Mouse (Mus musculus): ENCODE results near the gene Ezh1. TPM values are rescaled to one million over a fixed set of nuclear protein-coding genes. Genes with fewer than 3 reads are reported as not detected.

The Ezh1 gene
- polyA plus RNA-seq, 1 experiment: 0.74 TPM

DNA sequence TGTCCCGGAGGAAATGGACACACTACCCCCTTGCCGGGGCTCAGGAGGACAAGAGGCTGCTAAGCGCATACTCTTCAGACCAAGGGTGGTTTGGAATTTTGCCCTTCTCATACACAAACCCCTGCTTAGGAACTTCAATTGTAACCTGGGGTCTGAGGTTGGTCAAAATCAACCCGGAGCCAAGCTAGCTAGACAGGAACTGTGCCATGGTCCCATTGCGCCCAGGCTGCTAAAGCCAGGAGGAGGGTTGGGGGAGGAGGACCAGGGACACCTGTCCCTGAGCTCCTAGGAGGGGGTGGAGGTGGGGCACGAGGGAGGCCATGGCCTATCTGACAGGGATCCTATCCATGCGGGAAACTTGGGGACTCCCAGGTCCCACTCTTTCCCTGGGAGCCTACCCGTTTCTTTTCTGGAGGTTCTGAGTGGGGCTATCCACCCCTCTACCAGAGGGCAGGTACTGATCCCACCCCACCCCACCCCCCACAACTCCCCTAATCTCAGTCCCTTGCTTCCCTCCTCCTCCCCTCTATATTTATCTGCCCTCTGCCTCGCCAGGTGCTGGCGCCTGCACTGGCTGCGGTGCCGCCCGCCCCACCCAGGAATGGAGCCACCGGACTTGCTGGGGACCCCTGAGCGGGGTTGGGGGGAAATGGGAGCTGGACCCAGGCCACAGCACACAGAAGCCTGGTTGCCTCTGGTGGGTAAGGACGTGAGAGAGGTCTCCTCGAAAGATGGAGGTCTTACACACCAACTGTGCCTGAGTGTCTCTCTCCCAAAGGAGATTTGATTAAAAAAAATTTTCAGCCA lies 56.8 kb downstream of the Ezh1 start:
- peaks cover 5% of the 10 kb centered on the region; the same call in 1 of the 2 replicates for H3K36me3 ChIP-seq (ENCODE audit: control insufficient read depth)
- TF ChIP-seq TAL1 (IDR thresholded peaks at IDR 0.05; ENCODE audit: low read length): no peak
- TF ChIP-seq GATA1 (IDR thresholded peaks at IDR 0.05; ENCODE audit: low read length): no peak
- no peak overlapping the region for H3K4me3 ChIP-seq (replicated peaks)
- H3K27me3 ChIP-seq (ENCODE audit: control insufficient read depth): peaks cover 100% of the 10 kb centered on the region
- peaks cover 16% of the 10 kb centered on the region; the same call in 1 of the 2 replicates for H3K9me3 ChIP-seq (ENCODE audit: control insufficient read depth, low read length)
- H3K4me1 ChIP-seq (ENCODE audit: control insufficient read depth): peaks cover 40% of the 10 kb centered on the region

DNA sequence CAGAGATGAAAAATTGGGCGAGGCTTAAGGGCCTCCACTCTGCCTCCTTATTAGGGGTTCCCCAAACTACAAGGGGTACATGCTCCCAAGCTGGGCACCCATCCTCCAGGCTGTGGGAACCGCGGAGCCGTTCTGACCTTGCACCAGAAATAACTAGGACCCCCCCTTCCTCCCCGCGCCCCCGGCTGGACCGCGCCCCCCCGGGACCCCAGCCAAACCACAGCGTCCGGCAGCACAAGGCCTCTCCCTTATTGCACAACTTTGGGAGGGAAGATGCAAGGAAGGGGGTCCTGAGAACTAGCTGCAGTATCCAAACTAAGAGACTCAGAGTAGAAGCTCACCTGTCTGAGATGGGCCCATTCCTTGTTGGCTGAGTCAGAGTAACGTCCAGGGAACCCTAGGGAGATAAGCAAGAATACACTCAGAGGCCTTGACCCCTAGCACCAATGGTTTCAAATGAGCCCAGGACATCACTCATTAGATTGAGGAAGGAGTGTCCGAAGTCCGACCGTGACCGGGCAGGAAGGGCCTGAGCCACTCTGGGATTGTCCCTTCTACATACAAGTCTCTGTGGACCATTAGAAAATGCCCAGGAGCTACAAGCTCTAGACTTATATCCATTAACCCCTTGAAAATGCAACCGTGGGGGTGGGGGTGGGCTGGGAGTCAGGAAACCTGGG lies 57.8 kb downstream of the Ezh1 start:
- Histone ChIP-seq H3K9me3 (ENCODE audit: control insufficient read depth, low read length) (peaks cover 10% of the 10 kb centered on the region; the same call in 1 of the 2 replicates), H3K36me3 (ENCODE audit: control insufficient read depth) (peaks cover 5% of the 10 kb centered on the region; the same call in 1 of the 2 replicates), H3K4me1 (ENCODE audit: control insufficient read depth) (peaks cover 37% of the 10 kb centered on the region), H3K4me3 (replicated peaks) (no peak overlapping the region), H3K27me3 (ENCODE audit: control insufficient read depth) (peaks cover 100% of the 10 kb centered on the region)
- TF ChIP-seq TAL1 (IDR thresholded peaks at IDR 0.05; ENCODE audit: low read length) (no peak), GATA1 (IDR thresholded peaks at IDR 0.05; ENCODE audit: low read length) (no peak)

DNA sequence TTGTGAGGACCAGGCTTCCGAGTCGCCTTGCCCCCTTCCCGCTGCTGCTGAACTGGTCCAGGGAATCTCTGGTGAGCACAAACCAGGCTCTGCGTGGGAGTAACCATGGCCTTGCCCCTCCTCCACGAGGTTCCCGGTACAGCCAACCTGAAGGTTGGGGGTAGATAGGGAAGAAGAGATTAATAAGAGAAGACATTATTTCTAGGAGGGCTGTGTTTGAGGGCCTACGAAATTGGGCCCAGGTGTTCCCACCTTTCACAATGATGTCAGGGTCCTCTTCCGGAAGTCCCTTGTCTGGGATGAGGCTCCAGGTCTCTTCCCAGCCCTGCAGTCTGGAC lies 58.3 kb downstream of the Ezh1 start:
- TF ChIP-seq GATA1 (IDR thresholded peaks at IDR 0.05; ENCODE audit: low read length) (no peak), TAL1 (IDR thresholded peaks at IDR 0.05; ENCODE audit: low read length) (no peak)
- Histone ChIP-seq H3K9me3 (ENCODE audit: control insufficient read depth, low read length) (peaks cover 11% of the 10 kb centered on the region; the same call in 1 of the 2 replicates), H3K36me3 (ENCODE audit: control insufficient read depth) (peaks cover 5% of the 10 kb centered on the region; the same call in 1 of the 2 replicates), H3K27me3 (ENCODE audit: control insufficient read depth) (peaks cover 100% of the 10 kb centered on the region), H3K4me1 (ENCODE audit: control insufficient read depth) (peaks cover 33% of the 10 kb centered on the region), H3K4me3 (replicated peaks) (no peak overlapping the region)

DNA sequence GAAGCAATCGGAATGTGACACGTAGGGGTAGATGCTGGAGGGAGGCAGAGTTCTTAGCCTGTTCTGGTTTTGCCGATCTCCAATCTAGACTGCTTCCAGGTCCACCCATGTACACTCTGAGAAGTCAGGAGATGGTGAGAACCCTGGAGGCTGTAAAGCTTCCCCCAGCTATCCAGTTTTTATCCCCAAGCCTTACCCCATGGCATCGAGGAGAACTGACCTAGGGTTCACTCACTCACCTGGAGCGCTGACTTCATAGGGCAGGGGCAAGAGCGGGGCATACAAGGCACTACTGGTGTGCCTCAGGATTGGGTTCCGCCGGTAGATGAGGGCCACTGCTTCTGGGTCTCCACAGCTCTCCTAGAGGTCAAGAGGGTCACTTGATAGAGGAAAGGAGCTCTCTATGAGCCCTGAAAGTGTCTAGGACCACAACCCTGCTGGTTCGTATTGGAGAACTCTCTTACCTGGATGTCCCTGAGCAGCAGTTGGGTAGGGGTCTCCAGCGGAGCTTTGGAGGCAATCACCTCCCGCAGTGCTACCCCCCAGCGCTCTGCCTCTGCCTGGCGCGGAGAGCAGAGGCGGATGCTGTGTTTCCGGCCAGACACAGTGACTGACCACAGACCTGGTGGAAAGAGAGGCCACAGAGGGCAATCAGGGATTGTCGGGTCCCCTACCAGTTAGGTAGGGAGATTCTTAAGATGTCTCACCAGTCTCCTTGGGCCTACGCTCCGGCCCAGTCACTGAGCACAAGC lies 58.9 kb downstream of the Ezh1 start:
- Histone ChIP-seq H3K4me3 (replicated peaks) (no peak overlapping the region), H3K27me3 (ENCODE audit: control insufficient read depth) (peaks cover 100% of the 10 kb centered on the region), H3K9me3 (ENCODE audit: control insufficient read depth, low read length) (peaks cover 9% of the 10 kb centered on the region; the same call in 1 of the 2 replicates), H3K4me1 (ENCODE audit: control insufficient read depth) (peaks cover 33% of the 10 kb centered on the region), H3K36me3 (ENCODE audit: control insufficient read depth) (peaks cover 5% of the 10 kb centered on the region; the same call in 1 of the 2 replicates)
- TF ChIP-seq GATA1 (IDR thresholded peaks at IDR 0.05; ENCODE audit: low read length) (no peak), TAL1 (IDR thresholded peaks at IDR 0.05; ENCODE audit: low read length) (no peak)

DNA sequence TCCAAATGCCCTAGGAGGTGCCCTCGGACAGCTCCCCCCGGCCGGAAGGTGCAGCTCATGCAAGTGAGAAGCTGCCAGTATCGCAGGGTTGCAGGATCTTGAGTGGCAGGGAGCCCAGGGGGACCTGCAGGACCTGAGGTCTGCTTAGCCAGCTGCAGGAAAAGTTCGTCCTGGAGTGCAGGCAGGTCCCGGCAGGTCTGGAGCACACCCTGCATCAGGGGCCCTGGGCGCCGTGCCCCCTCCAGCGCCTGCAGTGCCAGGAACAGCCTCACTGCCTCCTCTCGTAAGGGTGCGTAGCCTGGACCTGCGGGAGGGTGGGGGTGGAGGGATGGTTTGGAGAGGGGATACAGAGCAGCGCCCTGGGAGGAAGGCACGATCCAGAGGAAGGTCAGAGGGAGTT lies 59.9 kb downstream of the Ezh1 start:
- TF ChIP-seq GATA1 (IDR thresholded peaks at IDR 0.05; ENCODE audit: low read length): no peak
- TF ChIP-seq TAL1 (IDR thresholded peaks at IDR 0.05; ENCODE audit: low read length): no peak
- Histone ChIP-seq H3K9me3 (ENCODE audit: control insufficient read depth, low read length) (peaks cover 5% of the 10 kb centered on the region; the same call in 1 of the 2 replicates), H3K36me3 (ENCODE audit: control insufficient read depth) (peaks cover 5% of the 10 kb centered on the region; the same call in 1 of the 2 replicates), H3K27me3 (ENCODE audit: control insufficient read depth) (peaks cover 100% of the 10 kb centered on the region), H3K4me3 (replicated peaks) (no peak overlapping the region), H3K4me1 (ENCODE audit: control insufficient read depth) (peaks cover 24% of the 10 kb centered on the region)

DNA sequence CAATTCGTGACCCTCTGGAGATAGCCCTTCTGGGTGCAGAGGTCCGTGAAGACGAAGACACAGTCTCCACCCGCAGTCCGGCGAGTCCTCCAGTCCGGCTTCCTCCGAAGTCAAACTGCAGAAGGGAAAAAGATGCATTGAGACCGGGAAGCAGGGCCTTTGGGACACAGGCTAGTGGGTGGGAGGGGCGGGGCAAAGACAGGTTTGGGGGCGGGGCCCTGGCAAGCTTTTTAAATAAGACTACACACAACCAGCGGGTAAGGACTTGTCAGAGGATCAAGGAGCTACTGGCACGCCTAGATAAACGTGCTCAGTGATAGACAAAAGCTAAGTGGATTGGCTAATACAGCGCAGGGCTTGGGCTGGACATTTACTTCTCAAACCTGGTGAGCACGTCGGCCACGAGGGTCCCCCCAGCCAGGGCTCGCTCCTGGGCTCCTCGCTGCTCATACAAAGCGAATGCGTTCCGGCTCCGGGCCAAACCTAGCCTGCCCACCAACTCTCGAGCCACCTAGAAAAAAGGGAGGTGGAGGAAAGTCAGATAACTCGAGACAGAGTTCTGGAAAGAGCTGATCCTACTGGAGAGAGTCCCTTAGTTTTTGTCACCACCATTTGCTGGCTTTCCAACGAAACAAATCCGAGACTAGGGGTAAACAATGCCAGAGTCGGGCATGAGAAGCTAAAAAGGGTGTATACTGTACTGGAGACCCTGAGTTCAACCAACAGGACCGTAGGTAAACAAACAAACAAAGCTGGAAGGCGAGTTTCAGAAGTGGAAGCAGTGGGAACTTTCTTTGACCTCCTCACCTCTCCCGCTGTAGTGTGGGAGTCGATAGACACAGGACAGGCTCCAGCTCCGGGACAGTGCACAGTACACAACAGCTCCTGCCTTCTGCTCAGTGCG lies 61.3 kb downstream of the Ezh1 start:
- H3K4me3 ChIP-seq (replicated peaks): no peak overlapping the region
- H3K27me3 ChIP-seq (ENCODE audit: control insufficient read depth): peaks cover 94% of the 10 kb centered on the region
- TF ChIP-seq TAL1 (IDR thresholded peaks at IDR 0.05; ENCODE audit: low read length) (no peak), GATA1 (IDR thresholded peaks at IDR 0.05; ENCODE audit: low read length) (no peak)
- H3K36me3 ChIP-seq (ENCODE audit: control insufficient read depth): peaks cover 5% of the 10 kb centered on the region; the same call in 1 of the 2 replicates
- H3K4me1 ChIP-seq (ENCODE audit: control insufficient read depth): peaks cover 12% of the 10 kb centered on the region
- H3K9me3 ChIP-seq (ENCODE audit: control insufficient read depth, low read length): peaks cover 2% of the 10 kb centered on the region; the same call in 1 of the 2 replicates

DNA sequence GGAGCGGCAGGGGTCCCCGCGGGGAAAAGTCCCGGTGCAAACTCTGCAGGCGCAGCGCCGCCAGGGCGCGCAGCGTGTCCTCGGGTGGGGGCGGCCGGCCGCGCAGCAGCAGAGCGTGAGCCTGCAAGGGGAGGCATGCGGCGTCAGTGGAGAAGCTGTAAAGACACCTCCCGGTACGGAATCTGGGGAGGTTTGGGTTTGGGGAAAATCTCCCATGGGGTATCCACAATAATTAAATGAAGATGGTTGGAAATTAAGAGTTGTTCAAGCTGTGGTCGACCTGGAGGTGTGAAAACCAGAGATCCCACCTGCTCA lies 62.0 kb downstream of the Ezh1 start:
- TF ChIP-seq GATA1 (IDR thresholded peaks at IDR 0.05; ENCODE audit: low read length) (no peak), TAL1 (IDR thresholded peaks at IDR 0.05; ENCODE audit: low read length) (no peak)
- peaks cover 2% of the 10 kb centered on the region; the same call in 1 of the 2 replicates for H3K9me3 ChIP-seq (ENCODE audit: control insufficient read depth, low read length)
- peaks cover 94% of the 10 kb centered on the region for H3K27me3 ChIP-seq (ENCODE audit: control insufficient read depth)
- peaks cover 5% of the 10 kb centered on the region; the same call in 1 of the 2 replicates for H3K36me3 ChIP-seq (ENCODE audit: control insufficient read depth)
- H3K4me1 ChIP-seq (ENCODE audit: control insufficient read depth): peaks cover 12% of the 10 kb centered on the region
- no peak overlapping the region for H3K4me3 ChIP-seq (replicated peaks)

All from erythroblast, embryonic 14.5 days (primary cell).